Mouse (Mus musculus) MEL (cell line): ENCODE results near the gene Fermt3.

Source experiments
- CHD1 ChIP-seq: IDR thresholded peaks from 2 replicates; pipeline ENCODE4 v1.6.1; 2012; ENCODE audit warnings: low read depth, mild to moderate bottlenecking, inconsistent platforms, low read length, improper control_type of control experiment
- CTCF ChIP-seq, 3 experiments: IDR thresholded peaks in 2 of 3; conservative IDR thresholded peaks in 1 of 3; 2 replicates each; pipeline ENCODE4 v1.5.1; 2011 to 2012; ENCODE audit warnings: low read length in 3 of 3, low read depth in 2 of 3, mild to moderate bottlenecking in 2 of 3, improper control_type of control experiment in 1 of 3, inconsistent platforms in 1 of 3, mixed read lengths in 1 of 3, moderate library complexity in 1 of 3; ENCODE audit not compliant: control insufficient read depth in 1 of 3, insufficient read depth in 1 of 3, poor library complexity in 1 of 3, severe bottlenecking in 1 of 3
- E2F4 ChIP-seq: IDR thresholded peaks from 2 replicates; pipeline ENCODE4 v1.6.1; 2011; ENCODE audit warnings: low read depth, low read length, improper control_type of control experiment, borderline replicate concordance
- GATA1 ChIP-seq: IDR thresholded peaks from 2 replicates; pipeline ENCODE4 v1.6.1; 2011; ENCODE audit warnings: low read depth, low read length, improper control_type of control experiment
- JUND ChIP-seq: IDR thresholded peaks from 2 replicates; pipeline ENCODE4 v1.6.1; 2011; ENCODE audit warnings: low read depth, mild to moderate bottlenecking, improper control_type of control experiment, low read length
- MYB ChIP-seq: IDR thresholded peaks from 2 replicates; pipeline ENCODE4 v1.6.1; 2011; ENCODE audit warnings: mild to moderate bottlenecking, low read depth, low read length, improper control_type of control experiment
- POLR2A ChIP-seq, 2 experiments: IDR thresholded peaks; 2 replicates each; pipeline ENCODE4 v1.6.1; 2011 to 2012; ENCODE audit warnings: low read length in 2 of 2, mild to moderate bottlenecking in 2 of 2, control low read depth in 1 of 2, improper control_type of control experiment in 1 of 2, low read depth in 1 of 2, moderate library complexity in 1 of 2; ENCODE audit not compliant: control insufficient read depth in 1 of 2, insufficient read depth in 1 of 2, poor library complexity in 1 of 2

- TF ChIP-seq CTCF (IDR thresholded peaks at IDR 0.05 in 2 of 3, conservative IDR thresholded peaks at IDR 0.05 in 1 of 3; ENCODE audit: control insufficient read depth in 1 of 3, insufficient read depth in 1 of 3, low read depth in 2 of 3, low read length in 3 of 3, poor library complexity in 1 of 3, severe bottlenecking in 1 of 3) = no peak
- TF ChIP-seq CHD1 = no peak
- TF ChIP-seq MYB = no peak
- no peak for TF ChIP-seq E2F4
- TF ChIP-seq JUND = no peak
- TF ChIP-seq POLR2A (IDR thresholded peaks at IDR 0.05; ENCODE audit: control insufficient read depth in 1 of 2, insufficient read depth in 1 of 2, low read depth in 1 of 2, low read length in 2 of 2, poor library complexity in 1 of 2) = no peak
- TF ChIP-seq GATA1 = no peak
Observed at GRCm38 (mm10) chr19:6949532-6949931, 69.7 kb downstream of the Fermt3 start.
